Mouse (Mus musculus): ENCODE measurements at regions not wholly inside any gene's neighbourhood (a gene's known extent, or its start where the extent isn't known, plus 50 kb on each side); places are given as distances from the start of the nearest gene placed in this dataset.
"Not testable (repeated sequence)": the region's sequence is repeated elsewhere in the genome, so short reads cannot be mapped to it uniquely, and the experiment has no call there.

GRCm38 (mm10) chr4:75466880-75467327, 188.8 kb upstream of the Dmac1 start:
- 52% methylated on average over 3 of the region's 3 CpGs for WGBS

GRCm38 (mm10) chr4:75463579-75463978, 185.5 kb upstream of the Dmac1 start:
- 98% methylated on average over 5 of the region's 5 CpGs for WGBS
- DNase-seq (ENCODE audit: low spot score) (no peak), ATAC-seq (ENCODE audit: low FRiP score) (no peak)
- Histone ChIP-seq H3K4me2 (replicated peaks; ENCODE audit: low read depth, low read length) (no peak overlapping the region), H3K4me3 (ENCODE audit: low read depth, low read length) (no peak overlapping the region), H3K27ac (ENCODE audit: low read depth, low read length) (no peak overlapping the region), H3K9ac (ENCODE audit: low read depth, low read length) (no peak overlapping the region), H3K36me3 (ENCODE audit: control insufficient read depth, insufficient read depth, low read length) (no peaks in the 10 kb centered on the region), H3K4me1 (replicated peaks; ENCODE audit: control insufficient read depth, insufficient read depth, low read length) (no peaks in the 10 kb centered on the region), H3K27me3 (ENCODE audit: control insufficient read depth, insufficient read depth, low read length) (no peaks in the 10 kb centered on the region), H3K9me3 (ENCODE audit: control insufficient read depth, low read length) (no peaks in the 10 kb centered on the region)

More at GRCm38 (mm10) chr4:75466880-75467327, 188.8 kb upstream of the Dmac1 start:
- no peak overlapping the region for H3K4me2 ChIP-seq (replicated peaks; ENCODE audit: low read depth, low read length)
- no peaks in the 10 kb centered on the region for H3K36me3 ChIP-seq (ENCODE audit: control insufficient read depth, insufficient read depth, low read length)
- no peaks in the 10 kb centered on the region for H3K4me1 ChIP-seq (replicated peaks; ENCODE audit: control insufficient read depth, insufficient read depth, low read length)
- no peaks in the 10 kb centered on the region for H3K27me3 ChIP-seq (ENCODE audit: control insufficient read depth, insufficient read depth, low read length)
- ATAC-seq (ENCODE audit: low FRiP score) = no peak
- H3K4me3 ChIP-seq (ENCODE audit: low read depth, low read length) = no peak overlapping the region
- no peak overlapping the region for H3K9ac ChIP-seq (ENCODE audit: low read depth, low read length)
- no peak overlapping the region for H3K27ac ChIP-seq (ENCODE audit: low read depth, low read length)
- no peak for DNase-seq (ENCODE audit: low spot score)
- H3K9me3 ChIP-seq (ENCODE audit: control insufficient read depth, low read length) = no peaks in the 10 kb centered on the region

DNA sequence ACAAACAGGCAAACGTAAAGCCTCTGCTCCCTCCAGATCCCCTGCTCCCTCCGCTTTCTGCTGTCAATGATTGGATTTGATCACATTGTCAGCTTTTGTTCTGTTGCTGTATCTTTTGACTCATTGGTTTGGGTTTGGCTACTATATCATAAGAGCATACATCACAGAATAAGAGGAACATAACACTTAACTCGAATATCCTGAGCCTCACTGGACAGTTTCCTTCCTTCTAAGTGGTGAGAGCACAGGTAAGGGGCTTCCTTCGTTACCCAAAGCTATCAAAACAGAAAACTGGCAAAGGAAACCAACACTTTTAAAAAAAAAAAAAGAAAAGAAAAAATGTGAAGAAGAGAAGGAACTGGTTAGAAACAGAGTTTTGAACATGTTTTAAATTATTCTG, 171.4 kb upstream of the Dmac1 start:
- H3K4me1 ChIP-seq (replicated peaks; ENCODE audit: control insufficient read depth, insufficient read depth, low read length) = no peaks in the 10 kb centered on the region
- no peaks in the 10 kb centered on the region for H3K36me3 ChIP-seq (ENCODE audit: control insufficient read depth, insufficient read depth, low read length)
- H3K9me3 ChIP-seq (ENCODE audit: control insufficient read depth, low read length) = no peaks in the 10 kb centered on the region
- H3K4me3 ChIP-seq (ENCODE audit: low read depth, low read length) = no peak overlapping the region
- DNase-seq (ENCODE audit: low spot score) = no peak
- H3K9ac ChIP-seq (ENCODE audit: low read depth, low read length) = no peak overlapping the region
- H3K27ac ChIP-seq (ENCODE audit: low read depth, low read length) = no peak overlapping the region
- H3K4me2 ChIP-seq (replicated peaks; ENCODE audit: low read depth, low read length) = no peak overlapping the region
- ATAC-seq (ENCODE audit: low FRiP score) = no peak
- WGBS = 84% methylated on average over 4 of the region's 4 CpGs
- no peaks in the 10 kb centered on the region for H3K27me3 ChIP-seq (ENCODE audit: control insufficient read depth, insufficient read depth, low read length)

- Histone ChIP-seq H3K27me3 (ENCODE audit: control insufficient read depth, insufficient read depth, low read length) (no peaks in the 10 kb centered on the region), H3K9me3 (ENCODE audit: control insufficient read depth, low read length) (no peaks in the 10 kb centered on the region), H3K36me3 (ENCODE audit: control insufficient read depth, insufficient read depth, low read length) (no peaks in the 10 kb centered on the region), H3K4me1 (replicated peaks; ENCODE audit: control insufficient read depth, insufficient read depth, low read length) (no peaks in the 10 kb centered on the region), H3K4me3 (ENCODE audit: low read depth, low read length) (no peak overlapping the region), H3K27ac (ENCODE audit: low read depth, low read length) (no peak overlapping the region), H3K9ac (ENCODE audit: low read depth, low read length) (no peak overlapping the region), H3K4me2 (replicated peaks; ENCODE audit: low read depth, low read length) (no peak overlapping the region)
- DNase-seq (ENCODE audit: low spot score) = no peak
- no peak for ATAC-seq (ENCODE audit: low FRiP score)
Measured at GRCm38 (mm10) chr4:75423296-75423695, 145.2 kb upstream of the Dmac1 start.

DNA sequence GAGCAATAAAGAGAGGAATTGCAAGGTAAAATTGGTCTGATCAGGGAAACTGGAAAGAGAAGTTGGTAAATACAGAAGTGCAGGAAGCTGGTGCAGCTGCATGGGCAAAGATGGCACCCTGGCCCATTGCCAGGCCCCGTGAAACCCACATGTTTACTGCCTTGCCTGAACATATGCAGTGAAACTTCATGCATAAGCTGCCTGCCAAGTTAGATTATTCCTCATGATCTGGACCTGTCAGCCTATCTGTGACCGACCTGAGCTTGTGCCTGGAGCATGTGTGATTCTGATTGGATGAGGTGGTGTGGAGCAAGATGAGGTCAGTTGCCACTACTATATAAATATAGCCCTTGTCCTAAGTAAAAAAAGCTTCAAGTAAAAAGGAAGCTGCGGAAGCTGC, 122.6 kb upstream of the Dmac1 start:
- not testable (repeated sequence) for H3K9ac ChIP-seq (ENCODE audit: low read depth, low read length); H3K4me2 ChIP-seq (replicated peaks; ENCODE audit: low read depth, low read length); H3K36me3 ChIP-seq (ENCODE audit: control insufficient read depth, insufficient read depth, low read length); H3K9me3 ChIP-seq (ENCODE audit: control insufficient read depth, low read length); ATAC-seq (ENCODE audit: low FRiP score); H3K4me3 ChIP-seq (ENCODE audit: low read depth, low read length); H3K27me3 ChIP-seq (ENCODE audit: control insufficient read depth, insufficient read depth, low read length); H3K4me1 ChIP-seq (replicated peaks; ENCODE audit: control insufficient read depth, insufficient read depth, low read length); H3K27ac ChIP-seq (ENCODE audit: low read depth, low read length); DNase-seq (ENCODE audit: low spot score)
- 83% methylated on average over 3 of the region's 3 CpGs for WGBS

DNA sequence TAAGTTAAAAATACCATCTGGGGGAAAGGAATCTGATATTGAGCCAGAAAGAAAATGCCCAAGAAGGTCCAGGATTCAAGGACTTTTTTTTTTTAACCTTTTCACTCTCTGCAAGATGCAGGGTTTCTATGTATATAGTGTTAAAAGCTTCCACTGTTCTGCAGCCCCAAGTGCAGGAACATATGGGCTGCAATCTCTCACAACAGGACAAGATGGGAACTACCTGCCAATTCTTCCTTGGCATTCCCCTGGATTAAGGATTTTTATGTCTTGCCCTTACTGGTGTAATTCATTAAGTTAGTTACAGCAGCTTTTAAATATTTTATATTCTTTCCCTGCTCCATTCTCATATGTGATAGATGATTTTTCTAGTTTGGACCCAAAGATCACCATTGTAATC, 116.9 kb upstream of the Dmac1 start:
- Histone ChIP-seq H3K9me3 (ENCODE audit: control insufficient read depth, low read length) (no peaks in the 10 kb centered on the region), H3K4me1 (replicated peaks; ENCODE audit: control insufficient read depth, insufficient read depth, low read length) (no peaks in the 10 kb centered on the region), H3K27me3 (ENCODE audit: control insufficient read depth, insufficient read depth, low read length) (no peaks in the 10 kb centered on the region), H3K9ac (ENCODE audit: low read depth, low read length) (no peak overlapping the region), H3K27ac (ENCODE audit: low read depth, low read length) (no peak overlapping the region), H3K36me3 (ENCODE audit: control insufficient read depth, insufficient read depth, low read length) (no peaks in the 10 kb centered on the region), H3K4me2 (replicated peaks; ENCODE audit: low read depth, low read length) (no peak overlapping the region), H3K4me3 (ENCODE audit: low read depth, low read length) (no peak overlapping the region)
- DNase-seq (ENCODE audit: low spot score) = no peak
- ATAC-seq (ENCODE audit: low FRiP score) = no peak

DNA sequence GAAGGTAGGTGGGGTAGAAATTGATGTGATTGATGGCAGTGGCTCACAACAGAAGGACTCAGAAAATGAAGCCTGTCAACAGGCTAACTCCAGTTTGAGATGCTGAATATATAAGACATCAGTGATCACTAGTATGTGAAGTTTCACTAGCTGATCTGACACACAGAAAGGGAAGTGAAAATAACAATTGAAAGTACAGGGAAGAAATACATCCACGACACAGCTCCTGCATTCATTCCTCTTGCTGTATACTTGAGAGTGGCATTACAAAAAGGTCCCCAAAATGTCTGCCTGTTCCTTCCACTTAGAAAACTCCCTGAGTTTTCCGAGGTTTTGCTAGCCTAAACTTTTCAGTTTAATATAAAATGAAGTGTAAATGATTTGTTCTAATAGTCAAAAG, 116.2 kb upstream of the Dmac1 start:
- H3K27me3 ChIP-seq (ENCODE audit: control insufficient read depth, insufficient read depth, low read length) = no peaks in the 10 kb centered on the region
- no peak overlapping the region for H3K27ac ChIP-seq (ENCODE audit: low read depth, low read length)
- no peaks in the 10 kb centered on the region for H3K36me3 ChIP-seq (ENCODE audit: control insufficient read depth, insufficient read depth, low read length)
- no peaks in the 10 kb centered on the region for H3K4me1 ChIP-seq (replicated peaks; ENCODE audit: control insufficient read depth, insufficient read depth, low read length)
- H3K4me2 ChIP-seq (replicated peaks; ENCODE audit: low read depth, low read length) = no peak overlapping the region
- no peak overlapping the region for H3K9ac ChIP-seq (ENCODE audit: low read depth, low read length)
- WGBS = 71% methylated on average over 2 of the region's 2 CpGs
- no peak for DNase-seq (ENCODE audit: low spot score)
- no peak overlapping the region for H3K4me3 ChIP-seq (ENCODE audit: low read depth, low read length)
- no peaks in the 10 kb centered on the region for H3K9me3 ChIP-seq (ENCODE audit: control insufficient read depth, low read length)
- no peak for ATAC-seq (ENCODE audit: low FRiP score)

GRCm38 (mm10) chr4:75386271-75386938, 108.3 kb upstream of the Dmac1 start:
- Histone ChIP-seq H3K9ac (ENCODE audit: low read depth, low read length) (no peak overlapping the region), H3K27me3 (ENCODE audit: control insufficient read depth, insufficient read depth, low read length) (no peaks in the 10 kb centered on the region), H3K36me3 (ENCODE audit: control insufficient read depth, insufficient read depth, low read length) (no peaks in the 10 kb centered on the region), H3K4me1 (replicated peaks; ENCODE audit: control insufficient read depth, insufficient read depth, low read length) (no peaks in the 10 kb centered on the region), H3K27ac (ENCODE audit: low read depth, low read length) (no peak overlapping the region), H3K4me2 (replicated peaks; ENCODE audit: low read depth, low read length) (no peak overlapping the region), H3K9me3 (ENCODE audit: control insufficient read depth, low read length) (no peaks in the 10 kb centered on the region), H3K4me3 (ENCODE audit: low read depth, low read length) (no peak overlapping the region)
- WGBS = 44% methylated on average over 3 of the region's 3 CpGs
- ATAC-seq (ENCODE audit: low FRiP score) (no peak), DNase-seq (ENCODE audit: low spot score) (peak; percentile 5)

DNA sequence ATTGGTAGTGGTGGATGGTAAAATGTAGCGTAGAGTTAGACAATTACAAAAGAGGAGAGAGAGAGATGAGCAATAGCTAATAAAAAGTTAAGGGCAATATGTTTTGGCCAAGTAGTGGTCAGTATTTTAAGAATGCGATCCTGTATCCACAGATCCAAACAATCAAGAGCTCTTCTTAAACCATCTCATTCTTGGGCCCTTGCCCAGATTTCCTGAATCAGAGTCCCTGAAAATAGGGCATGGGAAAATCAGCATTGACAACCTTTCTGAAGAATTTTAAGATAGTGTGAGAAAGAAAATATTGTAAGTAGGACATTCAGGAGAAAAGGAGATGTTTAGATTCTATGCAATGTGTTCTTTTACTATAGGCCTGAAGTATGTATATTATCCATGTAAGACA, 81.4 kb upstream of the Dmac1 start:
- no peaks in the 10 kb centered on the region for H3K36me3 ChIP-seq (ENCODE audit: control insufficient read depth, insufficient read depth, low read length)
- 85% methylated on average over 2 of the region's 2 CpGs for WGBS

More for the DNA sequence above, 81.4 kb upstream of the Dmac1 start:
- Histone ChIP-seq H3K9ac (ENCODE audit: low read depth, low read length) (no peak overlapping the region), H3K4me3 (ENCODE audit: low read depth, low read length) (no peak overlapping the region), H3K4me1 (replicated peaks; ENCODE audit: control insufficient read depth, insufficient read depth, low read length) (no peaks in the 10 kb centered on the region), H3K27me3 (ENCODE audit: control insufficient read depth, insufficient read depth, low read length) (no peaks in the 10 kb centered on the region), H3K4me2 (replicated peaks; ENCODE audit: low read depth, low read length) (no peak overlapping the region), H3K9me3 (ENCODE audit: control insufficient read depth, low read length) (no peaks in the 10 kb centered on the region), H3K27ac (ENCODE audit: low read depth, low read length) (no peak overlapping the region)
- no peak for DNase-seq (ENCODE audit: low spot score)
- ATAC-seq (ENCODE audit: low FRiP score) = no peak
